ENCODE assay signal across 8 mouse cellular contexts in genomic region chr8:105613037-105613436, GRCm38 (mm10). TPM values are rescaled to one million over a fixed set of nuclear protein-coding genes. Genes with fewer than 3 reads are reported as not detected.
A peak's percentile ranks its signal among the peaks of the same experiment; 100 is the strongest.
DNase-seq lines count a peak whose midpoint lies in the region; ATAC-seq and TF ChIP-seq lines count a peak whose summit lies in the region.

No protein-coding gene starts in this region.

- intact Hi-C loops in heart, postnatal 14 days (cut with DNase I) = no loop called here

- no peak overlapping the region for H3K9ac ChIP-seq in forebrain, embryonic 11.5 days (ENCODE audit: low read length)
- no peak overlapping the region for H3K9ac ChIP-seq in limb, embryonic 11.5 days (ENCODE audit: low read length)
- no peak overlapping the region for H3K9ac ChIP-seq in midbrain, embryonic 11.5 days (ENCODE audit: low read length)

- no peak for TF ChIP-seq CTCF in testis, adult 2 months (IDR thresholded peaks at IDR 0.05; ENCODE audit: control insufficient read depth, insufficient read depth, insufficient replicate concordance, low read depth, low read length)

- H3K9me3 ChIP-seq in forebrain, embryonic 11.5 days (ENCODE audit: control insufficient read depth, low read length) = no peaks in the 10 kb centered on the region
- no peaks in the 10 kb centered on the region for H3K9me3 ChIP-seq in limb, embryonic 11.5 days (ENCODE audit: control insufficient read depth, low read length)
- H3K9me3 ChIP-seq in midbrain, embryonic 11.5 days (ENCODE audit: control insufficient read depth, low read length) = no peaks in the 10 kb centered on the region

- H3K27me3 ChIP-seq in testis, adult 2 months (ENCODE audit: control insufficient read depth, insufficient read depth, low read length) = no peaks in the 10 kb centered on the region
- H3K27me3 ChIP-seq in forebrain, embryonic 11.5 days (ENCODE audit: control insufficient read depth, insufficient read depth, low read length) = peaks cover 26% of the 10 kb centered on the region
- peaks cover 8% of the 10 kb centered on the region for H3K27me3 ChIP-seq in limb, embryonic 11.5 days (ENCODE audit: control insufficient read depth, insufficient read depth, low read length)
- H3K27me3 ChIP-seq in midbrain, embryonic 11.5 days (ENCODE audit: control insufficient read depth, insufficient read depth, low read length) = peaks cover 23% of the 10 kb centered on the region; the same call in 1 of the 2 replicates

- H3K4me3 ChIP-seq in testis, adult 2 months (ENCODE audit: control insufficient read depth, low read depth, low read length) = peak overlapping the region; percentile 87
- no peak overlapping the region for H3K4me3 ChIP-seq in forebrain, embryonic 11.5 days (ENCODE audit: low read depth, low read length)
- H3K4me3 ChIP-seq in limb, embryonic 11.5 days (ENCODE audit: low read depth, low read length) = peak overlapping the region; percentile 26
- H3K4me3 ChIP-seq in midbrain, embryonic 11.5 days (ENCODE audit: low read depth, low read length) = 0 out of 2 replicates have a peak overlapping the region, but pooled peaks have one; percentile 8

- H3K4me2 ChIP-seq in forebrain, embryonic 11.5 days (ENCODE audit: low read depth, low read length, severe bottlenecking) = 0 out of 2 replicates have a peak overlapping the region, but pooled peaks have one; percentile 11
- H3K4me2 ChIP-seq in limb, embryonic 11.5 days (ENCODE audit: low read depth, severe bottlenecking) = peak overlapping the region; percentile 99
- no peak overlapping the region for H3K4me2 ChIP-seq in midbrain, embryonic 11.5 days

- ATAC-seq in forebrain, embryonic 11.5 days (replicated peaks; ENCODE audit: low FRiP score) = no peak
- no peak for ATAC-seq in limb, embryonic 11.5 days (ENCODE audit: insufficient number of reproducible peaks, low FRiP score, low TSS enrichment, low read depth)
- ATAC-seq in midbrain, embryonic 11.5 days (ENCODE audit: low FRiP score) = no peak

- no peak for DNase-seq in testis, postnatal 14 days (ENCODE audit: low spot score)
- peak; percentile 57 for DNase-seq in forebrain, embryonic 11.5 days (ENCODE audit: low spot score)
- peak; percentile 69 to 73 for DNase-seq in heart, postnatal 14 days
- no peak for DNase-seq in limb, embryonic 11.5 days (ENCODE audit: low spot score)
- peak; percentile 87 for DNase-seq in midbrain, embryonic 11.5 days (ENCODE audit: low spot score, missing footprints)
- no peak for DNase-seq in ovary, postnatal 10 days (ENCODE audit: low spot score)
- no peak for DNase-seq in right cerebral cortex, postnatal 25 days

- H3K36me3 ChIP-seq in testis, adult 2 months (ENCODE audit: control insufficient read depth, insufficient read depth, low read length) = no peaks in the 10 kb centered on the region
- H3K36me3 ChIP-seq in forebrain, embryonic 11.5 days (ENCODE audit: control insufficient read depth, insufficient read depth, low read length) = no peaks in the 10 kb centered on the region; the same call in 1 of the 2 replicates
- H3K36me3 ChIP-seq in limb, embryonic 11.5 days (ENCODE audit: control insufficient read depth, insufficient read depth, low read length) = peaks cover 11% of the 10 kb centered on the region
- peaks cover 9% of the 10 kb centered on the region for H3K36me3 ChIP-seq in midbrain, embryonic 11.5 days (ENCODE audit: control insufficient read depth, insufficient read depth, low read length)

- no peak for TF ChIP-seq POLR2A in testis, adult 2 months (IDR thresholded peaks at IDR 0.05; ENCODE audit: control insufficient read depth, low read depth, low read length)

- WGBS in forebrain, embryonic 11.5 days = 4% methylated on average over 20 of the region's 20 CpGs
- 2% methylated on average over 20 of the region's 20 CpGs for WGBS in limb, embryonic 11.5 days
- WGBS in midbrain, embryonic 11.5 days = 4% methylated on average over 20 of the region's 20 CpGs

- H3K27ac ChIP-seq in testis, adult 2 months (ENCODE audit: control insufficient read depth, insufficient read depth, low read depth, low read length) = no peak overlapping the region
- H3K27ac ChIP-seq in forebrain, embryonic 11.5 days (ENCODE audit: low read depth, low read length) = no peak overlapping the region
- H3K27ac ChIP-seq in limb, embryonic 11.5 days (replicated peaks; ENCODE audit: low read depth, low read length) = no peak overlapping the region
- no peak overlapping the region for H3K27ac ChIP-seq in midbrain, embryonic 11.5 days (ENCODE audit: low read depth, low read length)

- H3K4me1 ChIP-seq in testis, adult 2 months (ENCODE audit: control insufficient read depth, insufficient read depth, low read length) = peaks cover 15% of the 10 kb centered on the region
- peaks cover 13% of the 10 kb centered on the region for H3K4me1 ChIP-seq in forebrain, embryonic 11.5 days (replicated peaks; ENCODE audit: control insufficient read depth, insufficient read depth, low read length)
- H3K4me1 ChIP-seq in limb, embryonic 11.5 days (ENCODE audit: control insufficient read depth, insufficient read depth, low read length) = peaks cover 8% of the 10 kb centered on the region; the same call in 1 of the 2 replicates
- H3K4me1 ChIP-seq in midbrain, embryonic 11.5 days (ENCODE audit: control insufficient read depth, insufficient read depth, low read length) = peaks cover 9% of the 10 kb centered on the region

RNA-seq across cellular contexts. Expression of gene Ripor1, which starts 8.0 kb away (rescaled TPM):
- polyA plus RNA-seq in testis, adult 2 months (2012; rRNA removed) = 5.4 and 6.3 TPM in 2 replicates
- polyA plus RNA-seq in forebrain, embryonic 11.5 days (2014; fragmentation: Nextera tagmentation; extraction: Ambion mirVana) = 18.2 and 18.9 TPM in 2 replicates
- 10 to 100 TPM; 46.0 to 49.0 TPM for total RNA-seq in heart, postnatal 14 days (2021)
- polyA plus RNA-seq in limb, embryonic 11.5 days (2014; fragmentation: Nextera tagmentation; extraction: Ambion mirVana) = 13.1 and 14.1 TPM in 2 replicates
- polyA plus RNA-seq in midbrain, embryonic 11.5 days (2014; fragmentation: Nextera tagmentation; extraction: Ambion mirVana) = 10.5 and 12.9 TPM in 2 replicates

RNA-seq across cellular contexts. Expression of gene Ctcf, which starts 23.3 kb away (rescaled TPM):
- polyA plus RNA-seq in testis, adult 2 months (2012; rRNA removed) = 6.8 and 7.2 TPM in 2 replicates
- polyA plus RNA-seq in forebrain, embryonic 11.5 days (2014; fragmentation: Nextera tagmentation; extraction: Ambion mirVana) = 134 and 145 TPM in 2 replicates
- total RNA-seq in heart, postnatal 14 days (2021) = 10 to 100 TPM; 43.8 to 44.6 TPM
- 128 and 131 TPM in 2 replicates for polyA plus RNA-seq in limb, embryonic 11.5 days (2014; fragmentation: Nextera tagmentation; extraction: Ambion mirVana)
- polyA plus RNA-seq in midbrain, embryonic 11.5 days (2014; fragmentation: Nextera tagmentation; extraction: Ambion mirVana) = 112 and 115 TPM in 2 replicates

RNA-seq across cellular contexts. Expression of gene Agrp, which starts 24.2 kb away (rescaled TPM):
- not detected in 2 replicates for polyA plus RNA-seq in testis, adult 2 months (2012; rRNA removed)
- 0.49 and 1.6 TPM in 2 replicates for polyA plus RNA-seq in forebrain, embryonic 11.5 days (2014; fragmentation: Nextera tagmentation; extraction: Ambion mirVana)
- total RNA-seq in heart, postnatal 14 days (2021) = not detected
- polyA plus RNA-seq in limb, embryonic 11.5 days (2014; fragmentation: Nextera tagmentation; extraction: Ambion mirVana) = 0.73 and 1.6 TPM in 2 replicates
- 0.56 and 0.68 TPM in 2 replicates for polyA plus RNA-seq in midbrain, embryonic 11.5 days (2014; fragmentation: Nextera tagmentation; extraction: Ambion mirVana)

RNA-seq across cellular contexts. Expression of gene Atp6v0d1, which starts 47.2 kb away (rescaled TPM):
- polyA plus RNA-seq in testis, adult 2 months (2012; rRNA removed) = 43.8 and 47.4 TPM in 2 replicates
- polyA plus RNA-seq in forebrain, embryonic 11.5 days (2014; fragmentation: Nextera tagmentation; extraction: Ambion mirVana) = 99.2 and 108 TPM in 2 replicates
- total RNA-seq in heart, postnatal 14 days (2021) = 10 to 100 TPM; 57.2 to 57.8 TPM
- polyA plus RNA-seq in limb, embryonic 11.5 days (2014; fragmentation: Nextera tagmentation; extraction: Ambion mirVana) = 71.7 and 81.5 TPM in 2 replicates
- 121 and 129 TPM in 2 replicates for polyA plus RNA-seq in midbrain, embryonic 11.5 days (2014; fragmentation: Nextera tagmentation; extraction: Ambion mirVana)

Comparison
In these comparisons a context has a peak if more than half of its experiments do, and no peak if none do; other contexts are left out.
1. DNase-seq: peak in forebrain, embryonic 11.5 days (single experiment), heart, postnatal 14 days (2 of 2) and midbrain, embryonic 11.5 days (single experiment); none in testis, postnatal 14 days (single experiment), limb, embryonic 11.5 days (single experiment), ovary, postnatal 10 days (single experiment) and right cerebral cortex, postnatal 25 days (single experiment).
2. RNA of gene Ctcf, which starts 23.3 kb away (polyA plus RNA-seq): 134 to 145 TPM in forebrain, embryonic 11.5 days, 128 to 131 TPM in limb, embryonic 11.5 days and 112 to 115 TPM in midbrain, embryonic 11.5 days; 6.8 to 7.2 TPM in testis, adult 2 months; every median in the first group is over 10 times any median in the second.